Mouse (Mus musculus) heart, adult 2 months (tissue): ENCODE data around the gene Efna1. TPM values are rescaled to one million over a fixed set of nuclear protein-coding genes. Genes with fewer than 3 reads are reported as not detected.

Experiments
- DNase-seq, 2 experiments: peaks; one replicate each; pipeline ENCODE4 v3.0.0; 2021
- H3K27ac ChIP-seq: fragments of 200-600 bp; 2 replicates; pipeline ENCODE4 v1.8.1; 2022
- H3K27me3 ChIP-seq: fragments of 200-500 bp; 2 replicates; pipeline ENCODE4 v1.6.1; 2012; ENCODE audit warnings: mild to moderate bottlenecking, low read length, inconsistent platforms, mixed read lengths; ENCODE audit not compliant: control insufficient read depth, insufficient read depth
- H3K36me3 ChIP-seq: fragments of 200-500 bp; 2 replicates; pipeline ENCODE4 v1.6.1; 2012; ENCODE audit warnings: low read length, inconsistent platforms; ENCODE audit not compliant: control insufficient read depth, insufficient read depth
- H3K4me1 ChIP-seq: fragments of 200-500 bp; 2 replicates; pipeline ENCODE4 v1.6.1; 2011; ENCODE audit warnings: low read length; ENCODE audit not compliant: control insufficient read depth, insufficient read depth
- H3K4me3 ChIP-seq: fragments of 200-600 bp; 2 replicates; pipeline ENCODE4 v1.8.1; 2022
- H3K79me2 ChIP-seq: fragments of 200-500 bp; replicated peaks from 2 replicates; pipeline ENCODE4 v1.6.1; 2012; ENCODE audit warnings: mild to moderate bottlenecking, inconsistent platforms, low read length, moderate library complexity, mixed read lengths; ENCODE audit not compliant: control insufficient read depth, insufficient read depth
- H3K9ac ChIP-seq: fragments of 200-500 bp; 2 replicates; pipeline ENCODE4 v1.6.1; 2012; ENCODE audit warnings: low read depth, mild to moderate bottlenecking, control low read depth, inconsistent platforms, low read length, mixed read lengths
- CTCF ChIP-seq: fragments of 200-600 bp; IDR thresholded peaks from 2 replicates; pipeline ENCODE4 v1.8.1; 2022; ENCODE audit warnings: antibody characterized with exemption, mild to moderate bottlenecking, moderate library complexity
- EP300 ChIP-seq: fragments of 200-500 bp; IDR thresholded peaks from 2 replicates; pipeline ENCODE4 v1.6.1; 2011; ENCODE audit warnings: low read depth, low read length, control low read depth; ENCODE audit not compliant: insufficient read depth
- POLR2A ChIP-seq: fragments of 200-500 bp; IDR thresholded peaks from 2 replicates; pipeline ENCODE4 v1.6.1; 2011; ENCODE audit warnings: mild to moderate bottlenecking, low read depth, low read length, control low read depth; ENCODE audit not compliant: insufficient read depth
- WGBS: fragments of 180-500 bp; shearing (Covaris S2); methylation state at CpG from one replicate; pipeline ENCODE4 v1.1.7; 2018; 5-methylcytosine and 5-hydroxymethylcytosine counted together
- intact Hi-C: fragments of 180-260 bp; cut with DNase I; formaldehyde crosslinking; loops from one replicate; pipeline ENCODE4 v1.15.1; 2025
- microRNA-seq, 2 experiments: library from miRNA; unstranded; fragments of <30 nt; microRNA quantifications; one replicate each; pipeline ENCODE4 v1.2.0; 2021
- polyA plus RNA-seq: library from polyadenylated mRNA; depleted of rRNA; stranded (reverse); fragments of >200 nt; gene quantifications from 2 replicates; pipeline ENCODE4 v1.2.3, GENCODE M21; 2012; rRNA removed
- total RNA-seq, 2 experiments: library from RNA; stranded (reverse); gene quantifications; 2 replicates each; pipeline ENCODE4 v1.2.3; 2021

Efna1 gene
- total and polyA plus RNA-seq, 3 experiments = 22.6 to 39.6 (median 28.4) TPM

GRCm38 (mm10) chr3:89225321-89225815, 55.6 kb downstream of the Efna1 start:
- Histone ChIP-seq H3K79me2 (no peaks in the 10 kb centered on the region), H3K27ac (no peak overlapping the region), H3K27me3 (no peaks in the 10 kb centered on the region), H3K4me1 (no peaks in the 10 kb centered on the region; the same call in 1 of the 2 replicates), H3K9ac (no peak overlapping the region), H3K4me3 (no peak overlapping the region), H3K36me3 (no peaks in the 10 kb centered on the region)
- 77% methylated on average over 12 of the region's 12 CpGs for WGBS
- DNase-seq = no peak
- TF ChIP-seq EP300 = no peak
- TF ChIP-seq CTCF = no peak
- intact Hi-C loops = no loop called here

GRCm38 (mm10) chr3:89224796-89225195, 56.1 kb downstream of the Efna1 start:
- Histone ChIP-seq H3K9ac (no peak overlapping the region), H3K4me3 (no peak overlapping the region), H3K27me3 (no peaks in the 10 kb centered on the region), H3K27ac (no peak overlapping the region), H3K36me3 (no peaks in the 10 kb centered on the region), H3K4me1 (no peaks in the 10 kb centered on the region; the same call in 1 of the 2 replicates), H3K79me2 (no peaks in the 10 kb centered on the region)
- intact Hi-C loops = no loop called here
- 79% methylated on average over 11 of the region's 11 CpGs for WGBS
- DNase-seq = no peak
- TF ChIP-seq CTCF (no peak), POLR2A (no peak), EP300 (no peak)

Small RNA genes within 50 kb of the gene (microRNA-seq; reads per million reads assigned to microRNA genes)
- 65.6 to 74.5 reads per million in 2 experiments for gene Mir92b

Other genes with a start within 250 kb of the Efna1 start
- gene Rusc1, start 187.8 kb downstream of the Efna1 start, total RNA-seq = 10 to 100 TPM; 26.4 to 30.9 TPM
- 38.8 and 50.4 TPM in 2 replicates for gene Rusc1, start 187.8 kb downstream of the Efna1 start, polyA plus RNA-seq
- gene Gm43738, start 180.0 kb downstream of the Efna1 start, total RNA-seq = not detected
- gene Gm43738, start 180.0 kb downstream of the Efna1 start, polyA plus RNA-seq = not detected in 2 replicates
- gene Fdps, start 179.2 kb downstream of the Efna1 start, total RNA-seq = 10 to 100 TPM; 20.8 to 21.1 TPM
- gene Fdps, start 179.2 kb downstream of the Efna1 start, polyA plus RNA-seq = 22.5 and 29.6 TPM in 2 replicates
- gene Pklr, start 145.0 kb downstream of the Efna1 start, total RNA-seq = not detected
- 0.06 TPM in 1 of 2 replicates, not detected in the other for gene Pklr, start 145.0 kb downstream of the Efna1 start, polyA plus RNA-seq
- gene Hcn3, start 120.9 kb downstream of the Efna1 start, total RNA-seq = under 1 TPM in 1 of 2 experiments, not detected in 1; 0.25 TPM
- 0.26 and 0.29 TPM in 2 replicates for gene Hcn3, start 120.9 kb downstream of the Efna1 start, polyA plus RNA-seq
- gene Clk2, start 116.3 kb downstream of the Efna1 start, total RNA-seq = 10 to 100 TPM; 15.4 to 18.9 TPM
- 26.5 and 40.4 TPM in 2 replicates for gene Clk2, start 116.3 kb downstream of the Efna1 start, polyA plus RNA-seq
- 10 to 100 TPM; 44.5 to 54.7 TPM for gene Scamp3, start 103.7 kb downstream of the Efna1 start, total RNA-seq
- 96.7 and 108 TPM in 2 replicates for gene Scamp3, start 103.7 kb downstream of the Efna1 start, polyA plus RNA-seq
- gene Fam189b, start 98.0 kb downstream of the Efna1 start, total RNA-seq = 1 to 10 TPM; 3.9 to 5.1 TPM
- 12.8 and 18.0 TPM in 2 replicates for gene Fam189b, start 98.0 kb downstream of the Efna1 start, polyA plus RNA-seq
- gene Gba, start 78.2 kb downstream of the Efna1 start, total RNA-seq = 10 to 100 TPM; 19.9 to 20.4 TPM
- 26.3 and 39.2 TPM in 2 replicates for gene Gba, start 78.2 kb downstream of the Efna1 start, polyA plus RNA-seq
- 1 to 10 TPM; 3.4 to 5.1 TPM for gene Thbs3, start 66.0 kb downstream of the Efna1 start, total RNA-seq
- 15.8 and 24.3 TPM in 2 replicates for gene Thbs3, start 66.0 kb downstream of the Efna1 start, polyA plus RNA-seq
- gene Mtx1, start 54.1 kb downstream of the Efna1 start, total RNA-seq = 10 to 100 TPM; 59.8 to 61.8 TPM
- gene Mtx1, start 54.1 kb downstream of the Efna1 start, polyA plus RNA-seq = 96.2 and 111 TPM in 2 replicates
- gene Muc1, start 52.1 kb downstream of the Efna1 start, total RNA-seq = under 1 TPM; 0.39 to 0.47 TPM
- gene Muc1, start 52.1 kb downstream of the Efna1 start, polyA plus RNA-seq = 0.67 and 6.2 TPM in 2 replicates
- 10 to 100 TPM; 80.7 to 95.7 TPM for gene Krtcap2, start 35.2 kb downstream of the Efna1 start, total RNA-seq
- 84.3 and 116 TPM in 2 replicates for gene Krtcap2, start 35.2 kb downstream of the Efna1 start, polyA plus RNA-seq
- gene Trim46, start 34.8 kb downstream of the Efna1 start, total RNA-seq = under 1 TPM; 0.39 to 0.96 TPM
- 1.4 and 1.9 TPM in 2 replicates for gene Trim46, start 34.8 kb downstream of the Efna1 start, polyA plus RNA-seq
- gene Dpm3, start 21.8 kb downstream of the Efna1 start, total RNA-seq = 10 to 100 TPM; 54.3 to 58.2 TPM
- gene Dpm3, start 21.8 kb downstream of the Efna1 start, polyA plus RNA-seq = 140 and 160 TPM in 2 replicates
- 10 to 100 TPM; 17.3 to 23.3 TPM for gene Slc50a1, start 10.6 kb downstream of the Efna1 start, total RNA-seq
- gene Slc50a1, start 10.6 kb downstream of the Efna1 start, polyA plus RNA-seq = 105 and 111 TPM in 2 replicates
- not detected for gene Efna3, start 41.8 kb upstream of the Efna1 start, total RNA-seq
- gene Efna3, start 41.8 kb upstream of the Efna1 start, polyA plus RNA-seq = 0.09 TPM in 1 of 2 replicates, not detected in the other
- gene Efna4, start 56.9 kb upstream of the Efna1 start, total RNA-seq = under 1 TPM; 0.21 to 0.36 TPM
- gene Efna4, start 56.9 kb upstream of the Efna1 start, polyA plus RNA-seq = 0.64 and 0.86 TPM in 2 replicates
- 10 to 100 TPM; 56.8 to 59.2 TPM for gene Adam15, start 68.9 kb upstream of the Efna1 start, total RNA-seq
- 95.6 and 95.7 TPM in 2 replicates for gene Adam15, start 68.9 kb upstream of the Efna1 start, polyA plus RNA-seq
- not detected for gene Dcst2, start 80.8 kb upstream of the Efna1 start, total RNA-seq
- gene Dcst2, start 80.8 kb upstream of the Efna1 start, polyA plus RNA-seq = 0.09 and 0.35 TPM in 2 replicates
- gene Dcst1, start 84.1 kb upstream of the Efna1 start, total RNA-seq = not detected
- 0.18 and 0.23 TPM in 2 replicates for gene Dcst1, start 84.1 kb upstream of the Efna1 start, polyA plus RNA-seq
- gene Zbtb7b, start 113.6 kb upstream of the Efna1 start, total RNA-seq = 10 to 100 TPM; 20.5 to 23.4 TPM
- 21.5 and 21.9 TPM in 2 replicates for gene Zbtb7b, start 113.6 kb upstream of the Efna1 start, polyA plus RNA-seq
- not detected for gene Lenep, start 121.7 kb upstream of the Efna1 start, total RNA-seq
- gene Lenep, start 121.7 kb upstream of the Efna1 start, polyA plus RNA-seq = 2.1 and 5.4 TPM in 2 replicates
- 10 to 100 TPM; 56.1 to 59.7 TPM for gene Flad1, start 130.7 kb upstream of the Efna1 start, total RNA-seq
- 81.3 and 89.8 TPM in 2 replicates for gene Flad1, start 130.7 kb upstream of the Efna1 start, polyA plus RNA-seq
- gene Cks1b, start 137.2 kb upstream of the Efna1 start, total RNA-seq = 1 to 10 TPM; 3.3 to 3.5 TPM
- 9.0 and 10.7 TPM in 2 replicates for gene Cks1b, start 137.2 kb upstream of the Efna1 start, polyA plus RNA-seq
- 10 to 100 TPM; 31.6 to 32.0 TPM for gene Shc1, start 137.3 kb upstream of the Efna1 start, total RNA-seq
- gene Shc1, start 137.3 kb upstream of the Efna1 start, polyA plus RNA-seq = 32.4 and 50.5 TPM in 2 replicates
- 10 to 100 TPM; 12.5 to 15.3 TPM for gene Pygo2, start 149.1 kb upstream of the Efna1 start, total RNA-seq
- 14.4 and 17.3 TPM in 2 replicates for gene Pygo2, start 149.1 kb upstream of the Efna1 start, polyA plus RNA-seq
- 10 to 100 TPM; 55.7 to 67.5 TPM for gene Pbxip1, start 155.6 kb upstream of the Efna1 start, total RNA-seq
- 56.2 and 58.2 TPM in 2 replicates for gene Pbxip1, start 155.6 kb upstream of the Efna1 start, polyA plus RNA-seq
- gene Pmvk, start 173.4 kb upstream of the Efna1 start, total RNA-seq = 1 to 10 TPM; 6.7 to 7.5 TPM
- gene Pmvk, start 173.4 kb upstream of the Efna1 start, polyA plus RNA-seq = 14.8 and 21.5 TPM in 2 replicates
- 1 to 10 TPM; 2.0 to 3.3 TPM for gene Kcnn3, start 239.0 kb upstream of the Efna1 start, total RNA-seq
- 0.84 and 2.0 TPM in 2 replicates for gene Kcnn3, start 239.0 kb upstream of the Efna1 start, polyA plus RNA-seq